Mouse (Mus musculus): ENCODE data around the gene Rnf212. TPM values are rescaled to one million over a fixed set of nuclear protein-coding genes. Genes with fewer than 3 reads are reported as not detected.
A peak's percentile ranks its signal among the peaks of the same experiment; 100 is the strongest.

Rnf212 gene
- total RNA-seq, 2 experiments from 2014 or later: not detected

DNA sequence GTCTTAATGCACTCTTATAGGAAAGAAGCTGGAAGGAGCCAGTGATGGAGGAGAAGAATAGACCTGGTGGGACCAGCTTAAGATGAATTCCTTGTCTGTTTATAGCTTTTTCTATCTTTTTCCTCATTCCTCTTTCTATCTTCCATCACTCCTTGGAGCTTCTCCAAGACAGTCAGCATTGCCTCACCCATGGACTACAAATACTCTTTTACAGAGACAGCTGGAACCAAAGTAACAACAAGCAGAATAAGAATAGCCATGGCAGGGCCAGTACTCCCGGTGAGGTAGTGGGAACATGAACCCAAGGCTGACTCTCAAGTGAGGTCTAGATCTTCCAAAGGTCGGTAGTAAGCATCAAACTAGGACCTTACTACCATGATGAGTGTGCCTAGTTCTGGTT, 61.7 kb downstream of the Rnf212 start:
- DNase-seq (ENCODE audit: low spot score in 2 of 2): no peak

DNA sequence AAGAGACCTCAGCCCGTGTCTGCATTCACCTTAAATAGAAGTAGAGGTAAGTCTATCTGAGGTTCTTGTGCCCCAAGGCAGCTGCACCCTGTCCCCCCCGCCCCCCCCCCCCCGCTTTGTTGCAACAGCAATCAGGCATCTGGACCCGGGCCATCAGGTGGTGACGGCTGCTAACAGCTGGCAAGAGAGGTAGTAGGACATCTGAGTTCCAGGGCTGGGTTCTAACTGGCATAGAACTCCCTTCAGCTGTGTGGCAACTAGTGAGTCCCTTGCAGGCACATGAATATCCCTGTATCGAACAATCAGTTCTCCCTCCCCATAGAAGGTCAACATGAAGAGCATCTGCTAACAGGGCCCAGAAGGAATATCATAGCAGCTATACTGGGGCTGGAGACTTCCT, 62.8 kb downstream of the Rnf212 start:
- DNase-seq (ENCODE audit: low spot score in 2 of 2): no peak

DNA sequence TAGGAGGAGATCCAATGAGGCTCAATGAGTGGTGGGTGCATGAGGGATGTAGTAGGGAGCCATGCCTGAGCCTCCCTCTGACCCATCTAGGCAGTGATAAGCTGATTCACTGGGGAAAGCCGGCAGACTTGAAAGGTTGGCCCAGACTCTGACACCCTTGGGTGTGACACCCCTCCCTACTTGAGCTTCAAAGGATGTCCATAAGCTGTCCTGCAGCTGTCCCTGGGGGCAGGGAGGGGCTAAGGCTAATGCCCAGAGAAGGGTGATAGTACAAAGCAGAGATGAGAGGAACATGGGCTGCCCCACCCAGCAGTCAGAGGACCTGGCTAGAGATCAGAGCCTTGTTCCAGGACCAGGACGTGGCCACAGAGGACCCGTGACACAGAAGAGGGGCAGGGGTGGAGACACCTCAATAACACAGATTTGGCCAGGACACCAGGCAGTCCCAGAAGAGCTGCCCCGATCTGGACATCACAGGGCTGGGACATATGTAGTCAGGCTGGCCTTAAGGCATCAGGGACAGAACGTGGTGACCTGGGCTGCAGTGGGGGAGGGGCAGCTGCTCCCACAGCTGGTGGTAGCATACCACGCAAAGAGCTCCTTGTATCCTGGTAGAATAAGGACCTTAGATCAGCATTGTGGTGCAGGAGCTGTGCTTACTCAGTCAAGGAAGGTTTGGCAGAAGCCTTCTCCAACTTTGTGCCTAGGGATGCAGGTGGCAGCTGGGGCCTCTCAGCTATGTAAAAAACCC, 65.6 kb downstream of the Rnf212 start:
- no peak for DNase-seq (ENCODE audit: low spot score in 2 of 2)

DNA sequence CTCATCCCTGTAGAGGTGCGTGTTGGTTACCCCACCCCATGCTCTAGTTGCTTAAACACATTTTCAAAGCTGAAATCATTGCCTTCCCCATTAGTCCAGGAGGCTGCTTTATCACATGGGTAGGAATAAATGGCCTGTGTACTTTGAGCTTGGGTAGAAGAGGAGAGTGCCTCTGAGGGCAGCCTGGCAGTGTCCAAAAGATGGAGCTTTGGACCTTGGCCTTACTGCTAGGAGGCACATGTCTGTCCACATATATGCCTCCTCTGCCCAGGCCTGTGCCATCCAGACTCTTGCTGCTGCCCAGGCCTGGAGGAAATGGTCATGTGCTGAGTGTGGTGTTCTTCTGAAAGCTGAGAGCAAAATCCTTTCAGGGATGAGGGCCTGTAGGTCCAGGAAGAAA, 66.4 kb downstream of the Rnf212 start:
- DNase-seq (ENCODE audit: low spot score in 2 of 2): no peak

DNA sequence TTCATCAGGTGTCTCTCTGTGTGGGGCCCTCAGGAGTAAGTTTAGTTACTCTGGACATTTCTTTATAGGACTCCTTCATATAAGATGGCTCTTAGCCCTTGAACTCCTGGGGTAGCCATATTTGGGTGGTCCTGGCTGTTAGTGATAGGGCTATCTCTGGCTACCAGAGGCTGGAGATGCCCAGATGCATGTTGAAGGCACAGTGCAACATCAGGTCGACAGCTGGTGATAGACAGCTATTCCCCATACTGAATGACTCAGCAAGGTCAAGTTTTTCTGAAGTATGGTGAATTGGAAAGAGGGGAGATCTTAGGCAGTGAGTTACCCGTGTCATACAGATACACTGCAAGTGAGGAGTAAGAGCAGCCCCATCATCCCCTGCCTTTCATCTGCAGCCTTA, 67.0 kb downstream of the Rnf212 start:
- DNase-seq (ENCODE audit: low spot score in 2 of 2): no peak

DNA sequence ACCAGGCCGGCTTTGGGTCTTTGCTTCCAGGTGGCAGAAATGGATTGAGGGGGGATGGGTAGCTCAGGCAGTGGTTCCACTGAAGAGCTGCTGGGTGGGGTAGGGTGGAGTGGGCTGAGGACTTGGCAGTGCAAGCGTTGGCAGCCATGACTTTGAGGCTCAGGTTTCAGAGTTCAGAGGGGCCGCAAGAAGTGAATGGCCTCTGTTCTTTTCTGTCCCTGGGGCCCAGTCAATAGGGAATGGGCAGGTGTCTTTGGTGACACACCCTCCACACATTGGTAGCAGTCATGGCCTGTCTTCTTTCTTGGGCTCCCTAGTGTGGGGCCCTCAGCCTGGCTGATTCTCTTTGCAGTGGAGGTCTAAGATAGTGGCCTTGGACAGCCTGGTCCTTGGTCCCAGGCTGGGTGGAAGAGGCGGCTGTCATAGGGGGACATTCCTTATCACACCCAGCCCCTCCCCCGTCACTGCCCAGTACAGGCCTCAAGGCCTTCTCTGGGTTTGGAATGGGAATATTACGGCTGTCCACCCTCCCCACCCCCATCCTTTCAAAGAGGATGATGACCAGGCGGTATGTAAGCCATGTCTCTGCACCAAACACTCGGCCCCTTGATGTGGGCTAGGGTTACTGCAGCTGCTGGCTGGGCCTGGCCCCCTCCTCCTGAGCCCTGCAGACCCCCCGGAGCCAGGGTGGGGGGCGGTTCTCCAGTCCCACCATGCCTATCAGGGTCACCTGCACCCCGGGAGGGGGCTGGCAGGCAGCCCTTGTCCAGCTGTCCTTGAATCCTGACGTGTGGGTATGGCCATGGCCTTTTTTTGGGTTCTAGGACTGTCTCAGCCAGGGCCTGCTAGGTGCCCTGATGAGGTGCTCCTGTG, 70.8 kb downstream of the Rnf212 start:
- DNase-seq (ENCODE audit: low spot score in 2 of 2): no peak

DNA sequence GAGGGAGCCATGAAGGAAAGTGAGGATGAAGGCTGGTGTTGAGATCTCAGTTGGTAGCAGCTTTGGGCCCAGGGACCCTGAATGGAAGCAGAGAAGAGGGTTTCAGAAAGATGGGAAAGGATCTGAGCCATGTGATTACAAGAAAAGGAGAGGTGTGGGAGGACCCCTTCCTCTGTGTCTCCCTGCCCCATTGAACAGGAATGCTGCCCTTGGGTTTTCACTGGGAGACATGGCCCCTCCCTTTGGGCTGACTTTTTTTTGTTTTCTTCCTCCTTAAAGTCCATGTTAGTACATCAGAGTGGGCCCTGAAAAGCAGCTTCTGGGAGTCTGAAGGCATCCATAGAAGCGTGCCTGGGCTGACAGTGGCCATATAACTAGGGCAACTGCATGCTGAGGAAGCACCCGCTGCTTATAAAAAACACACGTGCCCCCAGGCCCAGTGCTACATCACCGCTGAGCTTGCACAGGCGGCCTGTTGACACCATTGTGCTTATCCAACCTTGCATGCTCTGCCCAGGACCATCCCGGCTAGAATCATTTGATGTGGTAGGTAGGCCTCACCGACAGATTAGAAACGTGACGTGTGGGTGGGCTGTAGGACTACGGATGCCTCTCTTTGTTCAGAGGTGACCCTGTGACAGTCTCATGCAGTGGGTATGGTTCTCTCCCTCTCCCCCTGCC, 73.3 kb downstream of the Rnf212 start:
- no peak for DNase-seq (ENCODE audit: low spot score in 2 of 2)

DNA sequence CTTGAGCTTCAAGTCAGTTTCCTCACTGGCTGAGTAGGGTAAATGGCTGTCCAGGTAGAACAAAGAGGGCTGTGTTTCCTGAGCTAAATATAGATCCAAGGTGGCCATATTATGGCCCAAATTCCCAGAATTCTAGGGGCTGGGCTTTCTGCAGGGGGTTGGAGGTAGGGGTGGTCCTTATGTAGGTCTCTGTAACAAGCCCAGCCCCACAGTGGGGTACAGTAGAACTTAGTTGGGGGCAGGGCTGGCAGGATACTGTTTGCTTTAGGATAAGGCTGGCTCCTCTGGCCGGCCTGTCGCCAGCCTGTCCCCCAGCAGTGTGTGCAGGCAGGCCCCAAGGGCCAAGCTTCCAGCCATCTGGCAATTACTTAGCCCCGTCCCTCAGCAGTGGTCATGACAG, 74.4 kb downstream of the Rnf212 start:
- DNase-seq (ENCODE audit: low spot score in 2 of 2): no peak

DNA sequence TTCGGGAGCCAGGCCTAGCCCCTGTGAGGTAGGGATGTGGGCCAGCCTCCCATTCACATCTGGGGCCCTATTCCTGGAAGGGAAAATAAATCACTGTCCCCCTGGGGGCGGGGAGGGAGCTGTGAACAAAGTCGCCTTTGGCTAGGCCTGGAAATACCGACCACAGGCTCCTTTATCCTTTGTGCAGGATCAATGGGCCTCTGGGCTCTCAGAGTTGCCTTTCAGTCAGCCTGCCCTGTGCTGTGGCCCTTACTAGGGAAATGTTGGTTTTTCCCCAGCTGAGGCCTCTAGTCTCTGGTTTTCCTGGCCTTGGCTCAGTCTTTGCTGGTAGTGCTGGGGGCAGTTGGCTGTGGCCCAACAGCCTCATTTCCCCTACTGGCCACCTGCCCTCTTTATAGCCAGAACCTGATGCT, 77.4 kb downstream of the Rnf212 start:
- DNase-seq (ENCODE audit: low spot score in 2 of 2): no peak

DNA sequence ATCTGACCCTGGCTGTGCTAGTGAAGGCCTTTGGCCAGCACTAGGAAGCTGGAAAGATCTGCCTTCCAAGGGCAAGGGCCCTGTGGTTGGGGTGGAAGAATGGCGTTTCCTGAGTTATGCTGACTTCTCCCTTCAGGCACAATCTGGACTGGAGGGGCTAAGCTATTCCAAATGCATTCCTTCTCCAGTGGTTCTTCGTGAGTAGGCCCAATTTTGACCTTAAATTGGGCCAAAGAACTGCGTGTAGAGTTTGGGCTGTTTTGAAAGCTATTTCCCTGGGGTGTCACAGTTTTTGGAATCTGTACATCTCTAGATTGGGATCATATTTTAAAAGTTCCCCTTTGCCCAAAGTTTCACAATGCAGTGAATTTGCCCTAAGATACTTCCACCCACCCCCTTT, 78.2 kb downstream of the Rnf212 start:
- no peak for DNase-seq (ENCODE audit: low spot score in 2 of 2)

DNA sequence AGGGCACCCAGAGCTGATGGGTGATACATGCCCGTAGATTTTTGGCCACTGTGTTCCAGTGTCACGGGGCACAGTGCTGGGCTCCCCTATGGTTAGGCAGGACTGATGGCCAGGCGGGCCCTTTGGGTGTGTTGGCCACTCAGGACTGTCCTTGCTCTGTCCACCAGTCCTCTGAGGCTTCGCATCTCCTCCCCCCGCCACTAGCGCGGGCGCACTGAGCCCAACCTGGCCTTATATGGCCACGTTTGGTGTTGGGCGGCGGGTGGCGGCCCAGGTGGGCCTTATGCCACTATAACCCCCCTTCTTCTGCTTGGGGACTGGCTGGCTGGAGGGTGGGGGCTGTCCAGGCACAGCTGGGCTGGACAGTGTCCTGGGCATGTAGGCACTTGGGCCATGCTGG, 78.9 kb downstream of the Rnf212 start:
- DNase-seq (ENCODE audit: low spot score in 2 of 2): no peak

DNA sequence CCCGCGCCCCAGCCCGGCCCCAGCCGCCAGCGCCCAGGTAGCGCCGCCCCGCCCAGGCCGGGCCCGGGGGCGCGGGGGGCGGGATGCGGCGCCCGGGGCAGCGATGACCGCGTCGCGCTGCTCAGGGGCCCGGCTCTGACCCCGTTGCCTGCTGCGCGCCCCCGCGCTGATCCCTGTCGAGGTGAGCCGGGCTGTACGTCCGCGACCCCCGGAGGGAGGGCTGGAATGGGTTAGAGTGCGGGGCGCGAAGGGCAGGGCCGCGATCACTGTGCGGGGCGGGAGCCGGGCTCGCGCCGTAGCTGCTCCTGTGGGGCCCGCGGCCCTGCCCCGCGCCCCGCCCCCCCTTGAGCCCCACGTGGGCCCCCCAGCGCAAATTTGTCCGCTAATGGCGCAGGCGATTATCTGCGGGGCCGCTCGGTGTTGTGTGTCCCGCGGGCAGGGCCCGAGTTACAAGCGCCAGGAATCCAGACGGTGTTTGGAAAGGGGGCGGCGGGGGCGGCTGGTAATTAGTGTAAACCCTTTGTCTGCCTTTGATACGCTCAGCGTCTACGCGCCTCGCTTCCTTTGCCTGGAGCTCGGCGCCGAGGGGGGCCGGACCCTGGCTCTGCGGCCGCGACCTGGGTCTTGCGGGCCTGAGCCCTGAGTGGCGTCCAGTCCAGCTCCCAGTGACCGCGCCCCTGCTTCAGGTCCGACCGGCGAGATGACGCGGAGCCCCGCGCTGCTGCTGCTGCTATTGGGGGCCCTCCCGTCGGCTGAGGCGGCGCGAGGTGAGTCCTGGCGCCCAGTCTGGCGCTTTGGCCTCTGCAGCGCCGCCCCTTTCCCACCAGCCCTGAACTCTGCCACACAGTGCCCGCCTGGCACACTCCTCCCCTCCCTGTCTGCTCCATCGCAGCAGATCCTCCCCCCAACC, 80.2 kb downstream of the Rnf212 start:
- no peak for DNase-seq (ENCODE audit: low spot score in 2 of 2)

DNA sequence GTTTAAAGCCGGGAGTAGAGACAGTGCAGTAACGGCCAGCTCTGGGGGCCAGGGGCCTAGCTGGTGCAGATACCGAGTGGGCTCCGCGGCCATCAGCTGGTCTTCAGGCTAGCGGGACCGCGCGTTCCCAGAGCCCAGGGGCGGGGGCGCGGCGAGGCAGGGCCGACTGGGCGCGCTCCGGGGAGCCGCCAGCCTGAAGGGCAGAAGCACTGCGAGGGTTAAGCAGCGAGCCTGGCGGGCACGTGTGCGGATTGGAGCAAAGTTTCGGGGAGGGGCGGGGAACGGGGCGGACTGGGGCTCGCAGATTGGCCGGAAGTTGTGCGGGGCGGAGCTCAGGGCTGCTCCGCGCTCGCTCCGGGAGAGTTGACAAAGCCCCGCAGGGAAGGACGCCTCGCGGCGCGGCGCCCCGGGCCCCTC, 80.9 kb downstream of the Rnf212 start:
- peak; percentile 65 to 77 for DNase-seq (ENCODE audit: low spot score in 2 of 2)

DNA sequence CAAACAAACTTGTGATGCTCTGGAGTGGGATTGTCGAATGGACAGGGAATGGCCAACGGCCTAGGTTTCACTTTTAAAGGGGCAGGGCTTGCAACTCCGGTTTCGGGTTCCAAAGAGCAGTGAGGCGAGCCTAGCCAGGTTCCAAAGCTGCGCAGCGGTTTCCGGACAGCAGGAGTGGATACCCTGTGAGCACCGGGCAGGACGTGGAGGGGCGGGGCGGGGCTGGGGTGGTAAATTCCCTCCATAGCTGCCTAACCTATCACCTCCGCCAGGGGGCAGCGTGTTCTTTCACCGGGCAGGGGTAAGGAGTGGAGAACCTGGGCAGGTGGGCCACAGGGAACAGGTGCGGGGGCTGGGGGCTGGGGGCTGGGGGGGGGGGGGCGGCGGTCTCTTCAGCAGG, 82.5 kb downstream of the Rnf212 start, which contains the start of gene Fgfrl1:
TSS of gene Fgfrl1 (plus strand) at position 112 of the 400 bp plus-strand sequence.
- DNase-seq (ENCODE audit: low spot score in 2 of 2): peak in 1 of 2 experiments; percentile 57

DNA sequence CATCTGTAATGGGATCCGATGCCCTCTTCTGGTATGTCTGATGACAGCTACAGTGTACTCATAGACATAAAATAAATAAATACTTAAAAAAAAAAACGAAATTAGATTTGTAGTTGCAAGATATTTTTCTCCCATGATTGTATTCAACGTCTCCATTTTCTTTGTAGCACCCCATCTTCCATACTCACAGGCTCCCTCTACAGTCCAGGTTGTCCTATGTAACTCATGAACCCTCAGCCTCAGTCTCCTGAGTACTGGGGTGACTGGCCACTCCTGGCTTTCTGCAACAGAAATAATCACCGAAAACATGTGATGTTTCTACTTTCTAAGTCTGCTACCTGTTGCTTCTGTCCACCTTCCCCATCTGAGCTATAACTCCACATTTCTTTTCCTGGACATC, 83.6 kb downstream of the Rnf212 start:
- no peak for DNase-seq (ENCODE audit: low spot score in 2 of 2)

DNA sequence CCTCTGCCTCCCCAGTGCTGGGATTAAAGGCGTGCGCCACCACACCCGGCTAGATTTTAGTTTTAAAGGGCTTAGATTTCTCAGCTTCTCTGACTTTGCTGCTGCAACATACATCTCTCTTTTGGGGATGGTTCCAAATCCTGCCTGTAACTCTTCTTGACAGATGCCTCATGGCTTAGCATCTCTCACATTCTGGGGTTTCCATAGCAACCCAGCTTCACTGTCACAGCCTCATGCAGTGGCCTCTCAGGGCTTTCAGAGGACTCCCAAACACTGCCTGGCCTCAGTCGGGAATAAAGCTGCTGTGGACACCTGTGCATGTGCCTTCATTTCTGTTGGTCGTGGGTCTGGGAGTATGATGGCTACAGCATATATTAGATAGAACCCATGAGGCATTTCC, 85.7 kb downstream of the Rnf212 start:
- no peak for DNase-seq (ENCODE audit: low spot score in 2 of 2)

DNA sequence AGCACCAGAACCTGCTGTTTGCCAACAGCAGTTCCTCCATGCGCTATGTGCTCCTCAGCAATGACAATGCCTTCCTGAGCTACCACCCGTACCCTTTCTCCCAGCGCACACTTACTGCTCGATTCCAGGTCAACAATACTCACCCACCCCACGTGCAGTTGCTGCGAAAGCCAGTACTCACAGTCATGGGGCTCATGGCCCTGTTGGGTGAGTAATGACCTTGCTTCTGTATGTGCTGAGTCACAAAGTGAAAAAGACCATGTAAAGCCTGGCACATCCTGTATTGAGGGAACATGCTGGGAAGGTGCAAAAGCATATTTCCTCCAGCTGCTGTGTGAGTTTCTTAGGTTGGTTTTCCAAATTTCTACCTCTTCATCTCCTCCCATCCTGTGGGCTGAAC, 93.9 kb downstream of the Rnf212 start:
- no peak for DNase-seq (ENCODE audit: low spot score in 2 of 2)

DNA sequence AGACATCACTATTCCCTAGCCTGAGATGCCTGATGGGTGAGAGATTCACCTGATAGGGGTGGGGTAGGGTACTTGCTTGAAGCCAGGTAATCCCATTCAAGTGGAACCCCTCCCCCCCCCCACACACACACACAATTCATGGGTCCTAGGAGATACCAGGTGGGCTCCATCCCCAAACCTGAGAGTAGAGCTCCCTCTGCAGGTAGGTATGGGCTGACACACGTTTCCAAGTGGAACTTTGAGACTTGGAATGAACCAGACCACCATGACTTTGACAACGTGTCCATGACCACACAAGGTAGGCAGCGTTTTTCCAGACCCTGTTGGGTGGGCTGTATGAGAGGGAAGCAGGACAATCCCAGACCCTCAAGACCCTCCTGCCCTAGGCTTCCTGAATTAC, 94.9 kb downstream of the Rnf212 start:
- no peak for DNase-seq (ENCODE audit: low spot score in 2 of 2)

All from adrenal gland, postnatal 4 days (tissue).